In genomic region chr6:28480752-28481492, GRCm38 (mm10) we compare ENCODE assay signal across 8 mouse cellular contexts. TPM values are rescaled to one million over a fixed set of nuclear protein-coding genes. Genes with fewer than 3 reads are reported as not detected.
DNase-seq lines count a peak whose midpoint lies in the region; ATAC-seq and TF ChIP-seq lines count a peak whose summit lies in the region.

No protein-coding gene starts in this region.

- no peaks in the 10 kb centered on the region for H3K9me3 ChIP-seq in hindbrain, embryonic 15.5 days
- no peaks in the 10 kb centered on the region for H3K9me3 ChIP-seq in midbrain, embryonic 11.5 days (ENCODE audit: control insufficient read depth, low read length)

- no peaks in the 10 kb centered on the region for H3K27me3 ChIP-seq in hindbrain, embryonic 15.5 days
- no peaks in the 10 kb centered on the region for H3K27me3 ChIP-seq in midbrain, embryonic 11.5 days (ENCODE audit: control insufficient read depth, insufficient read depth, low read length)

- peak; percentile 23 for DNase-seq in kidney, adult 18-20 months
- DNase-seq in kidney, postnatal 14 days, result no peak
- DNase-seq in midbrain, embryonic 11.5 days (ENCODE audit: low spot score, missing footprints), result no peak
- DNase-seq in adrenal gland, adult 8-10 months, result no peak
- DNase-seq in frontal cortex, postnatal 10 days (ENCODE audit: low spot score in 2 of 2), result no peak
- no peak for DNase-seq in right cerebral cortex, postnatal 4 days

- peak overlapping the region; percentile 78 for H3K9ac ChIP-seq in hindbrain, embryonic 15.5 days
- H3K9ac ChIP-seq in midbrain, embryonic 11.5 days (ENCODE audit: low read length), result peak overlapping the region; percentile 76

- H3K4me1 ChIP-seq in bone marrow macrophage, adult 2 months (ENCODE audit: control insufficient read depth, insufficient read depth, low read length), result peaks cover 37% of the 10 kb centered on the region
- H3K4me1 ChIP-seq in hindbrain, embryonic 15.5 days (replicated peaks), result peaks cover 30% of the 10 kb centered on the region
- peaks cover 16% of the 10 kb centered on the region for H3K4me1 ChIP-seq in midbrain, embryonic 11.5 days (ENCODE audit: control insufficient read depth, insufficient read depth, low read length)

- H3K4me2 ChIP-seq in hindbrain, embryonic 15.5 days, result peak overlapping the region; percentile 92
- peak overlapping the region; percentile 74 for H3K4me2 ChIP-seq in midbrain, embryonic 11.5 days

- 8% methylated on average over 21 of the region's 21 CpGs for WGBS in hindbrain, embryonic 15.5 days
- 8% methylated on average over 21 of the region's 21 CpGs for WGBS in midbrain, embryonic 11.5 days

- no peaks in the 10 kb centered on the region for H3K36me3 ChIP-seq in hindbrain, embryonic 15.5 days
- H3K36me3 ChIP-seq in midbrain, embryonic 11.5 days (ENCODE audit: control insufficient read depth, insufficient read depth, low read length), result no peaks in the 10 kb centered on the region

- no peak for TF ChIP-seq POLR2A in bone marrow macrophage, adult 2 months (IDR thresholded peaks at IDR 0.05; ENCODE audit: borderline replicate concordance, low read depth, low read length)

- ATAC-seq in hindbrain, embryonic 15.5 days (ENCODE audit: low FRiP score, low read depth), result no peak
- ATAC-seq in midbrain, embryonic 11.5 days (ENCODE audit: low FRiP score), result no peak

- no peak for TF ChIP-seq CTCF in bone marrow macrophage, adult 2 months (IDR thresholded peaks at IDR 0.05; ENCODE audit: low read depth, low read length)

- peak overlapping the region; percentile 90 for H3K4me3 ChIP-seq in bone marrow macrophage, adult 2 months (ENCODE audit: insufficient read depth, low read length)
- peak overlapping the region; percentile 94 for H3K4me3 ChIP-seq in hindbrain, embryonic 15.5 days
- peak overlapping the region; percentile 81 for H3K4me3 ChIP-seq in midbrain, embryonic 11.5 days (ENCODE audit: low read depth, low read length)

- H3K27ac ChIP-seq in bone marrow macrophage, adult 2 months (ENCODE audit: insufficient read depth, low read depth, low read length), result peak overlapping the region; percentile 61
- peak overlapping the region; percentile 82 for H3K27ac ChIP-seq in hindbrain, embryonic 15.5 days (replicated peaks)
- H3K27ac ChIP-seq in midbrain, embryonic 11.5 days (ENCODE audit: low read depth, low read length), result no peak overlapping the region

RNA-seq across cellular contexts. Expression of gene Snd1, which starts 6.0 kb away (rescaled TPM):
- 58.9 and 59.1 TPM in 2 replicates for polyA plus RNA-seq in bone marrow macrophage, adult 2 months (2012; ENCODE audit: insufficient read depth, insufficient read length, missing spikeins)
- polyA plus RNA-seq in hindbrain, embryonic 15.5 days (2015; fragmentation: Nextera tagmentation; extraction: Ambion mirVana), result 72.9 and 76.4 TPM in 2 replicates
- polyA plus RNA-seq in midbrain, embryonic 11.5 days (2014; fragmentation: Nextera tagmentation; extraction: Ambion mirVana), result 80.0 and 88.9 TPM in 2 replicates
- total RNA-seq in adrenal gland, adult 8-10 months (2022), result 100 to 1,000 TPM; 152 to 181 (median 176) TPM

RNA-seq across cellular contexts. Expression of gene Pax4, which starts 31.8 kb away (rescaled TPM):
- not detected in 2 replicates for polyA plus RNA-seq in bone marrow macrophage, adult 2 months (2012; ENCODE audit: insufficient read depth, insufficient read length, missing spikeins)
- polyA plus RNA-seq in hindbrain, embryonic 15.5 days (2015; fragmentation: Nextera tagmentation; extraction: Ambion mirVana), result not detected in 2 replicates
- not detected in 2 replicates for polyA plus RNA-seq in midbrain, embryonic 11.5 days (2014; fragmentation: Nextera tagmentation; extraction: Ambion mirVana)
- total RNA-seq in adrenal gland, adult 8-10 months (2022), result not detected

RNA-seq across cellular contexts. Expression of gene Gcc1, which starts 52.7 kb away (rescaled TPM):
- polyA plus RNA-seq in bone marrow macrophage, adult 2 months (2012; ENCODE audit: insufficient read depth, insufficient read length, missing spikeins), result 8.4 and 10.3 TPM in 2 replicates
- 10.9 and 11.0 TPM in 2 replicates for polyA plus RNA-seq in hindbrain, embryonic 15.5 days (2015; fragmentation: Nextera tagmentation; extraction: Ambion mirVana)
- polyA plus RNA-seq in midbrain, embryonic 11.5 days (2014; fragmentation: Nextera tagmentation; extraction: Ambion mirVana), result 8.2 and 8.9 TPM in 2 replicates
- 10 to 100 TPM; 17.4 to 20.6 (median 18.6) TPM for total RNA-seq in adrenal gland, adult 8-10 months (2022)

RNA-seq across cellular contexts. Expression of gene Fscn3, which starts 53.3 kb away (rescaled TPM):
- not detected in 2 replicates for polyA plus RNA-seq in bone marrow macrophage, adult 2 months (2012; ENCODE audit: insufficient read depth, insufficient read length, missing spikeins)
- not detected in 2 replicates for polyA plus RNA-seq in hindbrain, embryonic 15.5 days (2015; fragmentation: Nextera tagmentation; extraction: Ambion mirVana)
- polyA plus RNA-seq in midbrain, embryonic 11.5 days (2014; fragmentation: Nextera tagmentation; extraction: Ambion mirVana), result not detected in 2 replicates
- total RNA-seq in adrenal gland, adult 8-10 months (2022), result under 1 TPM in 1 of 4 experiments, not detected in 3; 0.16 TPM

RNA-seq across cellular contexts. Expression of gene Arf5, which starts 57.6 kb away (rescaled TPM):
- 152 and 156 TPM in 2 replicates for polyA plus RNA-seq in bone marrow macrophage, adult 2 months (2012; ENCODE audit: insufficient read depth, insufficient read length, missing spikeins)
- polyA plus RNA-seq in hindbrain, embryonic 15.5 days (2015; fragmentation: Nextera tagmentation; extraction: Ambion mirVana), result 414 and 437 TPM in 2 replicates
- 307 and 332 TPM in 2 replicates for polyA plus RNA-seq in midbrain, embryonic 11.5 days (2014; fragmentation: Nextera tagmentation; extraction: Ambion mirVana)
- total RNA-seq in adrenal gland, adult 8-10 months (2022), result 100 to 1,000 TPM; 150 to 160 (median 155) TPM
